Comparison of ENCODE assay signal across 31 mouse cellular contexts in genomic region chr3:51939054-51939453, GRCm38 (mm10).
A peak's percentile ranks its signal among the peaks of the same experiment; 100 is the strongest.
DNase-seq lines count a peak whose midpoint lies in the region; ATAC-seq and TF ChIP-seq lines count a peak whose summit lies in the region.
"Had no signal": no experiment of that assay in that cellular context is flagged by ENCODE, and none has a peak within 500 bp of the region (broad histone marks: within the 10 kb centered on the region; RNA-seq: fewer than 3 reads in every experiment).

No protein-coding gene starts in this region.

- peaks cover 0 to 4% of the 10 kb centered on the region in 2 experiments; a peak in 2 of 4 replicates for H3K4me1 ChIP-seq in MEL (ENCODE audit: control insufficient read depth in 1 of 2, insufficient read depth in 2 of 2, low read length in 2 of 2)
- H3K4me1 ChIP-seq in midbrain, embryonic 16.5 days (ENCODE audit: control insufficient read depth, insufficient read depth, low read length), result no peaks in the 10 kb centered on the region
- H3K4me1 ChIP-seq in heart, adult 2 months (ENCODE audit: control insufficient read depth, insufficient read depth, low read length), result no peaks in the 10 kb centered on the region
- H3K4me1 ChIP-seq: embryonic facial prominence, embryonic 13.5 days; hindbrain, embryonic 15.5 days had no signal

- H3K27me3 ChIP-seq in MEL (ENCODE audit: control insufficient read depth in 1 of 2, insufficient read depth in 2 of 2, low read length in 2 of 2), result no peaks in the 10 kb centered on the region
- no peaks in the 10 kb centered on the region for H3K27me3 ChIP-seq in midbrain, embryonic 16.5 days (ENCODE audit: control insufficient read depth, insufficient read depth, low read depth, low read length)
- no peaks in the 10 kb centered on the region for H3K27me3 ChIP-seq in heart, adult 2 months (ENCODE audit: control insufficient read depth, insufficient read depth, low read length)
- H3K27me3 ChIP-seq: embryonic facial prominence, embryonic 13.5 days; forebrain, embryonic 13.5 days; heart, embryonic 13.5 days; hindbrain, embryonic 12.5 days; hindbrain, embryonic 15.5 days had no signal

- no peak for TF ChIP-seq CTCF in MEL (IDR thresholded peaks at IDR 0.05 in 2 of 3, conservative IDR thresholded peaks at IDR 0.05 in 1 of 3; ENCODE audit: control insufficient read depth in 1 of 3, insufficient read depth in 1 of 3, low read depth in 2 of 3, low read length in 3 of 3, poor library complexity in 1 of 3, severe bottlenecking in 1 of 3)
- TF ChIP-seq CTCF in heart, adult 2 months (IDR thresholded peaks at IDR 0.05), result no peak

- 70% methylated on average over 5 of the region's 5 CpGs for WGBS in midbrain, embryonic 16.5 days
- 76% methylated on average over 5 of the region's 5 CpGs for WGBS in heart, adult 2 months

- TF ChIP-seq EP300 in MEL (IDR thresholded peaks at IDR 0.05; ENCODE audit: low read depth in 1 of 2, low read length in 2 of 2), result no peak
- TF ChIP-seq EP300 in heart, adult 2 months (IDR thresholded peaks at IDR 0.05; ENCODE audit: insufficient read depth, low read depth, low read length), result no peak

- H3K36me3 ChIP-seq in MEL (ENCODE audit: control insufficient read depth in 1 of 2, insufficient read depth in 2 of 2, low read length in 2 of 2), result no peaks in the 10 kb centered on the region
- H3K36me3 ChIP-seq in midbrain, embryonic 16.5 days (ENCODE audit: control insufficient read depth, insufficient read depth, low read length), result no peaks in the 10 kb centered on the region
- H3K36me3 ChIP-seq in heart, adult 2 months (ENCODE audit: control insufficient read depth, insufficient read depth, low read length), result no peaks in the 10 kb centered on the region
- H3K36me3 ChIP-seq: embryonic facial prominence, embryonic 10.5 days; embryonic facial prominence, embryonic 13.5 days; heart, embryonic 10.5 days; heart, embryonic 13.5 days; hindbrain, embryonic 12.5 days; hindbrain, embryonic 15.5 days had no signal

- no peak for TF ChIP-seq POLR2A in MEL (IDR thresholded peaks at IDR 0.05; ENCODE audit: control insufficient read depth in 1 of 2, insufficient read depth in 1 of 2, low read depth in 1 of 2, low read length in 2 of 2, poor library complexity in 1 of 2)
- no peak for TF ChIP-seq POLR2A in heart, adult 2 months (IDR thresholded peaks at IDR 0.05; ENCODE audit: insufficient read depth, low read depth, low read length)

- no peaks in the 10 kb centered on the region for H3K9me3 ChIP-seq in MEL (replicated peaks; ENCODE audit: insufficient read depth, low read length)
- H3K9me3 ChIP-seq in midbrain, embryonic 16.5 days (replicated peaks; ENCODE audit: control insufficient read depth, low read length, poor library complexity, severe bottlenecking), result no peaks in the 10 kb centered on the region
- H3K9me3 ChIP-seq: embryonic facial prominence, embryonic 10.5 days; embryonic facial prominence, embryonic 13.5 days; forebrain, embryonic 13.5 days; heart, embryonic 10.5 days; heart, embryonic 13.5 days; hindbrain, embryonic 12.5 days; hindbrain, embryonic 15.5 days had no signal

- DNase-seq in 416B (ENCODE audit: low read depth) (peak; percentile 7), MEL (ENCODE audit: low read depth, low spot score) (peak; percentile 65)
- no peak for DNase-seq in thymus, postnatal 10 days (ENCODE audit: low spot score in 2 of 2)
- DNase-seq in heart, adult 2 months, result no peak
- no peak for DNase-seq in spleen, postnatal 14 days (ENCODE audit: low spot score in 2 of 2)
- DNase-seq: adrenal gland, adult 2 months; adrenal gland, postnatal 14 days; cerebellum, adult 11 months; cerebellum, adult 2 months; cerebellum, adult 9-11 months; cerebellum, postnatal 25 days; embryo, embryonic 11 days; forebrain, postnatal 0 days; gastrocnemius, postnatal 10 days; gastrocnemius, postnatal 36 days; heart, adult 18-20 months; heart, postnatal 14 days; heart, postnatal 4 days had no signal

- H3K9ac ChIP-seq in MEL (ENCODE audit: control insufficient read depth, low read depth, low read length, poor library complexity, severe bottlenecking), result no peak overlapping the region
- no peak overlapping the region for H3K9ac ChIP-seq in midbrain, embryonic 16.5 days (ENCODE audit: low read depth, low read length)
- H3K9ac ChIP-seq in heart, adult 2 months (ENCODE audit: low read depth, low read length), result no peak overlapping the region
- H3K9ac ChIP-seq: embryonic facial prominence, embryonic 13.5 days; forebrain, embryonic 13.5 days; forebrain, postnatal 0 days; heart, embryonic 13.5 days; hindbrain, embryonic 12.5 days; hindbrain, embryonic 15.5 days had no signal

- H3K79me2 ChIP-seq in MEL (ENCODE audit: control insufficient read depth, insufficient read depth, low read length, poor library complexity), result no peaks in the 10 kb centered on the region
- 0 out of 2 replicates have a peak, but pooled peaks cover 1% of the 10 kb centered on the region for H3K79me2 ChIP-seq in heart, adult 2 months (replicated peaks; ENCODE audit: control insufficient read depth, insufficient read depth, low read length)

- intact Hi-C loops in heart, adult 2 months (cut with DNase I), result no loop called here

- no peak overlapping the region for H3K4me2 ChIP-seq in midbrain, embryonic 16.5 days (ENCODE audit: low read length)
- H3K4me2 ChIP-seq: embryonic facial prominence, embryonic 13.5 days; forebrain, embryonic 13.5 days; heart, embryonic 13.5 days; hindbrain, embryonic 12.5 days; hindbrain, embryonic 15.5 days had no signal

- H3K27ac ChIP-seq in MEL (ENCODE audit: control insufficient read depth, low read depth, low read length), result no peak overlapping the region
- H3K27ac ChIP-seq in midbrain, embryonic 16.5 days (ENCODE audit: low read length), result no peak overlapping the region
- H3K27ac ChIP-seq in heart, adult 2 months, result no peak overlapping the region
- H3K27ac ChIP-seq: embryonic facial prominence, embryonic 13.5 days; forebrain, embryonic 13.5 days; heart, embryonic 10.5 days; heart, embryonic 13.5 days; hindbrain, embryonic 12.5 days; hindbrain, embryonic 15.5 days had no signal

- no peak overlapping the region for H3K4me3 ChIP-seq in MEL (ENCODE audit: control insufficient read depth in 1 of 2, insufficient read depth in 1 of 2, low read depth in 2 of 2, low read length in 2 of 2)
- H3K4me3 ChIP-seq in midbrain, embryonic 16.5 days (ENCODE audit: low read depth, low read length), result no peak overlapping the region
- H3K4me3 ChIP-seq in heart, adult 2 months, result no peak overlapping the region
- H3K4me3 ChIP-seq: embryonic facial prominence, embryonic 10.5 days; embryonic facial prominence, embryonic 13.5 days; erythroblast, embryonic 14.5 days; forebrain, embryonic 13.5 days; heart, embryonic 10.5 days; heart, embryonic 13.5 days; hindbrain, embryonic 12.5 days; hindbrain, embryonic 15.5 days had no signal

- ATAC-seq in granulocyte monocyte progenitor cell, adult 5-6 weeks (replicated peaks; ENCODE audit: poor library complexity, severe bottlenecking), result peak; percentile 86
- ATAC-seq in megakaryocyte progenitor cell, adult 5-6 weeks (replicated peaks; ENCODE audit: poor library complexity), result peak; percentile 72
- no peak for ATAC-seq in midbrain, embryonic 16.5 days
- ATAC-seq: CD4-positive, CD25-positive, alpha-beta regulatory T cell, adult 4 months; forebrain, embryonic 13.5 days; forebrain, postnatal 0 days; intestine, postnatal 0 days had no signal

- TF ChIP-seq RAD21 in MEL (IDR thresholded peaks at IDR 0.05; ENCODE audit: low read depth, low read length), result no peak

TF ChIP-seq in MEL, 35 proteins besides CTCF, POLR2A, EP300 and RAD21:
- TF ChIP-seq TBP (IDR thresholded peaks at IDR 0.05; ENCODE audit: low read depth, low read length), result peak; percentile 65
- TF ChIP-seq BHLHE40 (IDR thresholded peaks at IDR 0.05; ENCODE audit: borderline replicate concordance, low read depth, low read length), result no peak

Comparison
In these comparisons a context has a peak if more than half of its experiments do, and no peak if none do; other contexts are left out.
1. DNase-seq: peak in 416B (single experiment) and MEL (single experiment); none in thymus, postnatal 10 days (0 of 2), heart, adult 2 months (0 of 2) and spleen, postnatal 14 days (0 of 2).